8 mouse cellular contexts compared by ENCODE assay signal in genomic region chr2:132143943-132144927, GRCm38 (mm10). TPM values are rescaled to one million over a fixed set of nuclear protein-coding genes. Genes with fewer than 3 reads are reported as not detected.
DNase-seq lines count a peak whose midpoint lies in the region; ATAC-seq and TF ChIP-seq lines count a peak whose summit lies in the region.

No protein-coding gene starts in this region.

- peak overlapping the region; percentile 87 for H3K4me2 ChIP-seq in forebrain, embryonic 16.5 days (ENCODE audit: low read length)
- peak overlapping the region; percentile 85 for H3K4me2 ChIP-seq in kidney, embryonic 15.5 days
- peak overlapping the region; percentile 88 for H3K4me2 ChIP-seq in midbrain, embryonic 12.5 days (replicated peaks)

- H3K4me3 ChIP-seq in spleen, adult 2 months (ENCODE audit: extremely low read depth, insufficient read depth, insufficient read length), result peak overlapping the region; percentile 87
- peak overlapping the region; percentile 67 for H3K4me3 ChIP-seq in forebrain, embryonic 16.5 days (replicated peaks; ENCODE audit: low read length)
- H3K4me3 ChIP-seq in kidney, embryonic 15.5 days (replicated peaks), result peak overlapping the region; percentile 90
- peak overlapping the region; percentile 81 for H3K4me3 ChIP-seq in midbrain, embryonic 12.5 days

- 11% methylated on average over 66 of the region's 66 CpGs for WGBS in spleen, adult 2 months
- WGBS in forebrain, embryonic 16.5 days, result 2% methylated on average over 65 of the region's 66 CpGs
- WGBS in kidney, embryonic 15.5 days, result 2% methylated on average over 60 of the region's 66 CpGs
- WGBS in midbrain, embryonic 12.5 days, result 2% methylated on average over 42 of the region's 66 CpGs

- no peak for DNase-seq in spleen, adult 2 months (ENCODE audit: low read depth in 1 of 2, low spot score in 2 of 2)
- no peak for DNase-seq in spleen, postnatal 14 days (ENCODE audit: low spot score in 2 of 2)
- DNase-seq in cerebellum, adult 11 months, result peak; percentile 44
- peak; percentile 16 to 27 for DNase-seq in thymus, postnatal 10 days (ENCODE audit: low spot score in 2 of 2)
- no peak for DNase-seq in layer of hippocampus, adult 18-20 months (ENCODE audit: low spot score in 2 of 2)

- H3K27me3 ChIP-seq in spleen, adult 2 months (ENCODE audit: control insufficient read depth, insufficient read depth, low read length), result no peaks in the 10 kb centered on the region
- no peaks in the 10 kb centered on the region for H3K27me3 ChIP-seq in forebrain, embryonic 16.5 days (replicated peaks; ENCODE audit: control insufficient read depth, insufficient read depth, low read length)
- peaks cover 10% of the 10 kb centered on the region for H3K27me3 ChIP-seq in kidney, embryonic 15.5 days
- peaks cover 25% of the 10 kb centered on the region; the same call in 1 of the 2 replicates for H3K27me3 ChIP-seq in midbrain, embryonic 12.5 days

- H3K9me3 ChIP-seq in forebrain, embryonic 16.5 days (ENCODE audit: control insufficient read depth, low read length), result no peaks in the 10 kb centered on the region
- no peaks in the 10 kb centered on the region for H3K9me3 ChIP-seq in kidney, embryonic 15.5 days (replicated peaks)
- no peaks in the 10 kb centered on the region for H3K9me3 ChIP-seq in midbrain, embryonic 12.5 days

- no peaks in the 10 kb centered on the region for H3K36me3 ChIP-seq in spleen, adult 2 months (ENCODE audit: control insufficient read depth, insufficient read depth, low read length)
- H3K36me3 ChIP-seq in forebrain, embryonic 16.5 days (ENCODE audit: control insufficient read depth, insufficient read depth), result 0 out of 2 replicates have a peak, but pooled peaks cover 2% of the 10 kb centered on the region
- 0 out of 2 replicates have a peak, but pooled peaks cover 4% of the 10 kb centered on the region for H3K36me3 ChIP-seq in kidney, embryonic 15.5 days
- H3K36me3 ChIP-seq in midbrain, embryonic 12.5 days, result peaks cover 3% of the 10 kb centered on the region; the same call in 1 of the 2 replicates

- peak overlapping the region; percentile 88 for H3K9ac ChIP-seq in forebrain, embryonic 16.5 days (replicated peaks; ENCODE audit: low read depth, low read length)
- H3K9ac ChIP-seq in kidney, embryonic 15.5 days, result peak overlapping the region; percentile 84
- H3K9ac ChIP-seq in midbrain, embryonic 12.5 days (replicated peaks), result peak overlapping the region; percentile 93

- TF ChIP-seq POLR2A in spleen, adult 2 months (IDR thresholded peaks at IDR 0.05; ENCODE audit: low read depth, low read length), result no peak

- peaks cover 2% of the 10 kb centered on the region; the same call in 1 of the 2 replicates for H3K4me1 ChIP-seq in spleen, adult 2 months (ENCODE audit: control insufficient read depth, insufficient read depth, insufficient read length)
- peaks cover 20% of the 10 kb centered on the region for H3K4me1 ChIP-seq in forebrain, embryonic 16.5 days (replicated peaks; ENCODE audit: control insufficient read depth, insufficient read depth, low read length)
- H3K4me1 ChIP-seq in kidney, embryonic 15.5 days, result peaks cover 41% of the 10 kb centered on the region
- H3K4me1 ChIP-seq in midbrain, embryonic 12.5 days, result peaks cover 8% of the 10 kb centered on the region

- TF ChIP-seq CTCF in spleen, adult 2 months (IDR thresholded peaks at IDR 0.05; ENCODE audit: extremely low read depth, insufficient read depth, insufficient read length, insufficient replicate concordance), result no peak

- H3K27ac ChIP-seq in spleen, adult 2 months (ENCODE audit: insufficient read depth, low read length), result no peak overlapping the region
- H3K27ac ChIP-seq in forebrain, embryonic 16.5 days (ENCODE audit: low read length), result peak overlapping the region; percentile 43
- no peak overlapping the region for H3K27ac ChIP-seq in kidney, embryonic 15.5 days
- H3K27ac ChIP-seq in midbrain, embryonic 12.5 days (replicated peaks), result peak overlapping the region; percentile 46; the same call in 1 of the 2 replicates

- peak; percentile 35 for ATAC-seq in forebrain, embryonic 16.5 days
- peak; percentile 44 for ATAC-seq in kidney, embryonic 15.5 days (replicated peaks; ENCODE audit: low FRiP score)
- peak; percentile 59 for ATAC-seq in midbrain, embryonic 12.5 days (ENCODE audit: low FRiP score, low read depth)

RNA-seq across cellular contexts. Expression of gene Slc23a2, which starts 0.7 kb away (rescaled TPM):
- polyA plus RNA-seq in spleen, adult 2 months (2012; rRNA removed), result 18.7 and 20.6 TPM in 2 replicates
- 32.7 and 37.2 TPM in 2 replicates for polyA plus RNA-seq in forebrain, embryonic 16.5 days (2015; fragmentation: Nextera tagmentation; extraction: Ambion mirVana)
- 12.9 and 14.5 TPM in 2 replicates for polyA plus RNA-seq in kidney, embryonic 15.5 days (2015; fragmentation: Nextera tagmentation; extraction: Ambion mirVana)
- polyA plus RNA-seq in midbrain, embryonic 12.5 days (2016; fragmentation: Nextera tagmentation; extraction: Ambion mirVana), result 17.5 and 18.5 TPM in 2 replicates
- total RNA-seq in layer of hippocampus, adult 18-20 months (2021), result 100 to 1,000 TPM in 1 of 2 experiments, 10 to 100 TPM in 1; 96.8 to 103 TPM

Comparison
In these comparisons a context has a peak if more than half of its experiments do, and no peak if none do; other contexts are left out.
1. DNase-seq: peak in cerebellum, adult 11 months (single experiment) and thymus, postnatal 10 days (2 of 2); none in spleen, adult 2 months (0 of 2), spleen, postnatal 14 days (0 of 2) and layer of hippocampus, adult 18-20 months (0 of 2).
2. H3K27ac ChIP-seq: peak in forebrain, embryonic 16.5 days (single experiment) and midbrain, embryonic 12.5 days (single experiment); none in spleen, adult 2 months (single experiment) and kidney, embryonic 15.5 days (single experiment).
3. Peak in every context shown above with its lines, with median percentiles within 50 percentile points of each other: H3K4me3 ChIP-seq, ATAC-seq, H3K4me2 ChIP-seq and H3K9ac ChIP-seq.